Mouse (Mus musculus) E14TG2a.4 (cell line): ENCODE measurements at regions not wholly inside any gene's neighbourhood (a gene's known extent, or its start where the extent isn't known, plus 50 kb on each side); places are given as distances from the start of the nearest gene placed in this dataset.

Experiments
- H3K27me3 ChIP-seq: 2 replicates; pipeline ENCODE4 v1.6.1; 2014; ENCODE audit warnings: low read length, control low read depth; ENCODE audit not compliant: insufficient read depth
- H3K36me3 ChIP-seq: 2 replicates; pipeline ENCODE4 v1.6.1; 2014; ENCODE audit warnings: low read length, control low read depth; ENCODE audit not compliant: insufficient read depth
- H3K4me1 ChIP-seq: replicated peaks from 2 replicates; pipeline ENCODE4 v1.6.1; 2014; ENCODE audit warnings: low read depth, low read length, control low read depth
- H3K4me3 ChIP-seq: replicated peaks from 2 replicates; pipeline ENCODE4 v1.5.1; 2014; ENCODE audit warnings: mild to moderate bottlenecking, low read length
- H3K9me3 ChIP-seq: 2 replicates; pipeline ENCODE4 v1.6.1; 2014; ENCODE audit warnings: low read length, control low read depth
- CTCF ChIP-seq: conservative IDR thresholded peaks from 2 replicates; pipeline ENCODE4 v1.5.1; 2014; ENCODE audit warnings: low read length
- NANOG ChIP-seq: IDR thresholded peaks from 2 replicates; pipeline ENCODE4 v1.6.1; 2014; ENCODE audit warnings: borderline replicate concordance, low read length, mixed read lengths
- POU5F1 ChIP-seq: IDR thresholded peaks from 2 replicates; pipeline ENCODE4 v1.6.1; 2014; ENCODE audit warnings: low read length, borderline replicate concordance

- H3K4me3 ChIP-seq = no peak overlapping the region
- no peaks in the 10 kb centered on the region for H3K9me3 ChIP-seq
- H3K27me3 ChIP-seq = no peaks in the 10 kb centered on the region
- no peaks in the 10 kb centered on the region for H3K36me3 ChIP-seq
- no peaks in the 10 kb centered on the region for H3K4me1 ChIP-seq
- TF ChIP-seq CTCF = no peak
These were observed 266.2 kb upstream of the Xrcc4 start for GRCm38 (mm10) chr13:90355602-90356001.

GRCm38 (mm10) chr13:90342823-90343222, 253.4 kb upstream of the Xrcc4 start:
- Histone ChIP-seq H3K27me3 (no peaks in the 10 kb centered on the region), H3K9me3 (no peaks in the 10 kb centered on the region), H3K36me3 (no peaks in the 10 kb centered on the region), H3K4me1 (no peaks in the 10 kb centered on the region), H3K4me3 (no peak overlapping the region)
- TF ChIP-seq CTCF = no peak
- TF ChIP-seq POU5F1 = no peak
- no peak for TF ChIP-seq NANOG

GRCm38 (mm10) chr13:90341597-90342212, 252.3 kb upstream of the Xrcc4 start:
- H3K27me3 ChIP-seq = no peaks in the 10 kb centered on the region
- no peaks in the 10 kb centered on the region for H3K36me3 ChIP-seq
- no peaks in the 10 kb centered on the region for H3K4me1 ChIP-seq
- TF ChIP-seq CTCF = no peak
- TF ChIP-seq NANOG = no peak
- no peak for TF ChIP-seq POU5F1
- H3K4me3 ChIP-seq = no peak overlapping the region
- no peaks in the 10 kb centered on the region for H3K9me3 ChIP-seq

- Histone ChIP-seq H3K4me1 (no peaks in the 10 kb centered on the region), H3K27me3 (no peaks in the 10 kb centered on the region), H3K9me3 (no peaks in the 10 kb centered on the region), H3K4me3 (no peak overlapping the region), H3K36me3 (no peaks in the 10 kb centered on the region)
- TF ChIP-seq NANOG = no peak
- no peak for TF ChIP-seq CTCF
These were observed 251.3 kb upstream of the Xrcc4 start for GRCm38 (mm10) chr13:90340647-90341160.

GRCm38 (mm10) chr13:90337591-90337990, 248.2 kb upstream of the Xrcc4 start:
- H3K9me3 ChIP-seq = no peaks in the 10 kb centered on the region
- H3K4me1 ChIP-seq = no peaks in the 10 kb centered on the region
- no peaks in the 10 kb centered on the region for H3K36me3 ChIP-seq
- H3K4me3 ChIP-seq = no peak overlapping the region
- TF ChIP-seq NANOG = no peak
- H3K27me3 ChIP-seq = no peaks in the 10 kb centered on the region

- no peak overlapping the region for H3K4me3 ChIP-seq
- H3K4me1 ChIP-seq = no peaks in the 10 kb centered on the region
- H3K36me3 ChIP-seq = no peaks in the 10 kb centered on the region
- no peaks in the 10 kb centered on the region for H3K9me3 ChIP-seq
- TF ChIP-seq NANOG = no peak
- no peak for TF ChIP-seq CTCF
- no peak for TF ChIP-seq POU5F1
- H3K27me3 ChIP-seq = no peaks in the 10 kb centered on the region
These were observed 246.3 kb upstream of the Xrcc4 start for GRCm38 (mm10) chr13:90335741-90336037.

GRCm38 (mm10) chr13:90334934-90335740, 245.7 kb upstream of the Xrcc4 start:
- TF ChIP-seq CTCF (no peak), NANOG (no peak), POU5F1 (no peak)
- Histone ChIP-seq H3K27me3 (no peaks in the 10 kb centered on the region), H3K36me3 (no peaks in the 10 kb centered on the region)

GRCm38 (mm10) chr13:90334286-90334685, 244.9 kb upstream of the Xrcc4 start:
- Histone ChIP-seq H3K36me3 (no peaks in the 10 kb centered on the region), H3K4me3 (no peak overlapping the region), H3K9me3 (no peaks in the 10 kb centered on the region), H3K4me1 (no peaks in the 10 kb centered on the region), H3K27me3 (no peaks in the 10 kb centered on the region)
- TF ChIP-seq POU5F1 (no peak), NANOG (no peak), CTCF (no peak)

More at GRCm38 (mm10) chr13:90334934-90335740, 245.7 kb upstream of the Xrcc4 start:
- H3K4me1 ChIP-seq = no peaks in the 10 kb centered on the region
- no peaks in the 10 kb centered on the region for H3K9me3 ChIP-seq
- H3K4me3 ChIP-seq = no peak overlapping the region

GRCm38 (mm10) chr13:90325226-90325625, 235.8 kb upstream of the Xrcc4 start:
- Histone ChIP-seq H3K9me3 (no peaks in the 10 kb centered on the region), H3K4me3 (no peak overlapping the region), H3K36me3 (no peaks in the 10 kb centered on the region), H3K27me3 (no peaks in the 10 kb centered on the region), H3K4me1 (no peaks in the 10 kb centered on the region)
- TF ChIP-seq CTCF = no peak
